Mouse (Mus musculus): Measurements from ENCODE around the gene Robo3. TPM values are rescaled to one million over a fixed set of nuclear protein-coding genes. Genes with fewer than 3 reads are reported as not detected.

Gene Robo3
- polyA plus RNA-seq, 1 experiment, result 1.9 TPM

DNA sequence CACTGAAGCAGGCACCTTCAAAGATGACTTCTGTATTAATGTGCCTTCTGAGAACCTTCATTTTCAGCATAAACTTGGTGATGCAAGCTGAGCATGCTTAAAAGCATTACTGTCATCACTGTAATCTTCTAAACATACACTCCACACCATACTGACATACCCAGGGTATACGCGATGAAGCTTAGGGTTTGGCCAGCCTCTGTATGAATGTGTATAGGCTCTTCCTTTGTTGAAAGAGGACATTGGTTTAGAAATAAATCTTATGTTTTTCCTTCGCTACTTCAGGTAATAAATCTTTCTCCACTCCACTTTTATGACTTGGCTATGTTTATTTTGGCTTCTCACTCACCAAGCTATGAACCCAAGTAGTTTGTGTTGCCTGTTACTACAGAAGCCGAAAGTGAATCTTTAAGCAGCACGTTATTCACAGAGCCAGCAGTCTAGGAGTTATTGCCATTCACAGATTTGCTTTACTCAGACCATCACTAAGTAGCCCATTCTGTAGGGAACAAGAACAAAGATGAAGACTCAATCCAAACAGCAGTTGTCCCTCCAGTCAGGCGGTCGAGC lies 61.7 kb downstream of the Robo3 start:
- Histone ChIP-seq H3K27ac (ENCODE audit: insufficient read depth, low read depth, low read length) (no peak overlapping the region), H3K36me3 (ENCODE audit: control insufficient read depth, insufficient read depth, low read length) (no peaks in the 10 kb centered on the region), H3K4me1 (ENCODE audit: control insufficient read depth, insufficient read depth, insufficient read length, low read length) (peaks cover 19% of the 10 kb centered on the region), H3K27me3 (ENCODE audit: control insufficient read depth, insufficient read depth, low read length) (no peaks in the 10 kb centered on the region), H3K4me3 (ENCODE audit: low read depth, low read length) (no peak overlapping the region)
- 33% methylated on average over 7 of the region's 7 CpGs for WGBS
- TF ChIP-seq POLR2A (IDR thresholded peaks at IDR 0.05; ENCODE audit: low read depth, low read length) (no peak), CTCF (IDR thresholded peaks at IDR 0.05; ENCODE audit: extremely low read depth, insufficient read length, insufficient replicate concordance, low read depth, low read length) (no peak)

DNA sequence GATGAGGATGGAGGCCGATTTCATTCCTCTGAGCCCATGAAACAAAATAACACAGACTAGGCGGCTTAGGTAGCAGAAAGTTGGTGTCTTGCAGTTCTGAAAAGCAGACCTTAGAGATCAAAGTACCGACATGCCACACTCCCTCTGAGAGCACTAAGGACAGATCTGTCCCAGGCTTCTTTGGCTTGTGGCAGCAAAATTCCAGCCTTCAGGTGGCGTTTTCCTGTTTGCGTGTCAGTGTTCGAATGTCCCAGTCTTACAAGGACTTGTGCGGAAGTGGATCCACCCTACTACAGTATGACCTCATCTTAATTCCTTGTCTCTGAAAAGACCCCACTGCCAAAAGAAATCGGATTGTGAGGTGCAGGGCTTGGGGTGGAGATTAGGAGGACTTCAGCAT lies 64.2 kb downstream of the Robo3 start:
- Histone ChIP-seq H3K4me3 (ENCODE audit: low read depth, low read length) (no peak overlapping the region), H3K27ac (ENCODE audit: insufficient read depth, low read depth, low read length) (peak overlapping the region; percentile 81), H3K27me3 (ENCODE audit: control insufficient read depth, insufficient read depth, low read length) (no peaks in the 10 kb centered on the region), H3K4me1 (ENCODE audit: control insufficient read depth, insufficient read depth, insufficient read length, low read length) (peaks cover 21% of the 10 kb centered on the region), H3K36me3 (ENCODE audit: control insufficient read depth, insufficient read depth, low read length) (no peaks in the 10 kb centered on the region)
- TF ChIP-seq POLR2A (IDR thresholded peaks at IDR 0.05; ENCODE audit: low read depth, low read length), result no peak
- TF ChIP-seq CTCF (IDR thresholded peaks at IDR 0.05; ENCODE audit: extremely low read depth, insufficient read length, insufficient replicate concordance, low read depth, low read length), result no peak
- WGBS, result 41% methylated on average over 8 of the region's 8 CpGs

DNA sequence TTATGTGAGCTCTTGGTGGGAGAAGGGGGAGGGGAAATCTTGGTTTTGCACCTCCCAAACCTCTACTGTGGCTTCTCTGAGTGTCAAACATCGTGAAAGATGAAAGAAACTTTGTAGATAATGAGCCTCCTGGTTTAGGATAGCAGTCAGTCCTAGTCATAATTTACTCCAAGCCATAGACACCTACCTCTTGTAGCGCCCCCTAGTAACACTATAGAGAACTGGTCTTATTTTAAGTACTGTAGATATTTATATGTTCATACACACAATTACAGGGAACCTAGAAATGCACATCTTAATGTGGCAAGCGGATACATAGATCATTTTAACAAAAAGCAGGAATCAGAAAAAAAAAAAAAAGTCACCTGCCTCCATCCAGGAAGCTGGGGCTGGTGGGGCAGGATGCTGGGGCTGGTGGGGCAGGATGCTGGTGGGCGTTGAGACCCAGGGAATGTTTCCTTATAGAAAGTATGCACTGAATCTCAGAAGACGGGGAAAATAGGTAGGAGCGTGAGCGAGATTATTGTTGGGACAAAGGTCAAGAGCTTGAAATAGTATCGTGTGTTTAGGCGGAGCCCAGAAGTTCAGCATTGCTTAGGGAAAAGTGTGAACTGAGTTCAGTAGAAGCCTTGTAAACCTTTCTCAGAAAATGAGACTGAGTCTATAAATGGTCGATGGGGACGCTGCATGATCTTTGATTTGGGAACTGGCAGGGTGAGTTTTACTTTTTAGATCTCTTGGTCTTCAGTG lies 64.8 kb downstream of the Robo3 start:
- no peaks in the 10 kb centered on the region for H3K36me3 ChIP-seq (ENCODE audit: control insufficient read depth, insufficient read depth, low read length)
- 38% methylated on average over 11 of the region's 11 CpGs for WGBS
- H3K4me3 ChIP-seq (ENCODE audit: low read depth, low read length), result no peak overlapping the region
- peaks cover 21% of the 10 kb centered on the region for H3K4me1 ChIP-seq (ENCODE audit: control insufficient read depth, insufficient read depth, insufficient read length, low read length)
- TF ChIP-seq POLR2A (IDR thresholded peaks at IDR 0.05; ENCODE audit: low read depth, low read length) (no peak), CTCF (IDR thresholded peaks at IDR 0.05; ENCODE audit: extremely low read depth, insufficient read length, insufficient replicate concordance, low read depth, low read length) (no peak)
- H3K27ac ChIP-seq (ENCODE audit: insufficient read depth, low read depth, low read length), result peak overlapping the region; percentile 81
- H3K27me3 ChIP-seq (ENCODE audit: control insufficient read depth, insufficient read depth, low read length), result no peaks in the 10 kb centered on the region

DNA sequence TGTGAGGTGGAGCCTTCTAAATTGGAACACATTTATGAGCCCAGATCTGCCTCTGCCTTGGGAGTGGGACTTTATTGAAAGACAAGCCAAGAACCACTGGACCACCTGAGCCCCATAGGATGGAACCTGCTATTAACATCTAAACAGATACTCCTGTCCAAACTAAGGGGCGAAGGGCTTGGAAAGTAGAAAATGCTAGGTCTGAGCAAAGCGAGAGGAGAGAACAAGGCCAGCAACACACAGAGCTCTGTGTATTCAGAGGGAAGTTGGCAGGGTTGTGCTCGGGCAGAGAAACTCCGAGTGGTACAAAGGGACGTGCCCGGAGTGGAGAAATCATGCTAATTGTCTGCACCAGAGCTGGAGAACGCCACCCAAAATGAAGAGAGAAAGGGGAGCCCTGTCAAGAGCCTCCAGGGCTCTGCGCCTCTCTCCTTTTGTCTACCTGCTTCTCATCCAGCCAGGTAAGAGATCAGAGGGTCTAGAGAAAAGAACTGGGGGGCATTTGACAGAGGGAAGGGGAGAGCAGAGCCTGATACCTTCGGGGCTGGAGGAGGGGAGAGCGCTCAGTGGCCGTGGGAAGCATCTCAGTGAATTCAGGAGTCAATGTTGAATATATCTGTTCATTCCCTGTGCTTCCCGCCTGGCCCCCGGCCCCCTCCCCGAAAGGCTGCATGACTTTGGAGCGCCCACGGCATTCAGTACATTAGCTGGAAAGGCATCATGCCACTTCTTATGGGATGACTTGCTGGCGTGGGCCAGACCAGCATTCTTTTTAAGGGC lies 65.6 kb downstream of the Robo3 start, which contains the start of gene Hepacam:
TSS of gene Hepacam (plus strand) at position 51 of the 780 bp plus-strand sequence.
- Histone ChIP-seq H3K27me3 (ENCODE audit: control insufficient read depth, insufficient read depth, low read length) (no peaks in the 10 kb centered on the region), H3K36me3 (ENCODE audit: control insufficient read depth, insufficient read depth, low read length) (no peaks in the 10 kb centered on the region), H3K4me3 (ENCODE audit: low read depth, low read length) (no peak within 1 kb of the TSS), H3K4me1 (ENCODE audit: control insufficient read depth, insufficient read depth, insufficient read length, low read length) (peaks cover 21% of the 10 kb centered on the region), H3K27ac (ENCODE audit: insufficient read depth, low read depth, low read length) (peak within 1 kb of the TSS; percentile 43)
- TF ChIP-seq CTCF (IDR thresholded peaks at IDR 0.05; ENCODE audit: extremely low read depth, insufficient read length, insufficient replicate concordance, low read depth, low read length) (no peak), POLR2A (IDR thresholded peaks at IDR 0.05; ENCODE audit: low read depth, low read length) (no peak)
- 90% methylated on average over 17 of the region's 17 CpGs for WGBS

DNA sequence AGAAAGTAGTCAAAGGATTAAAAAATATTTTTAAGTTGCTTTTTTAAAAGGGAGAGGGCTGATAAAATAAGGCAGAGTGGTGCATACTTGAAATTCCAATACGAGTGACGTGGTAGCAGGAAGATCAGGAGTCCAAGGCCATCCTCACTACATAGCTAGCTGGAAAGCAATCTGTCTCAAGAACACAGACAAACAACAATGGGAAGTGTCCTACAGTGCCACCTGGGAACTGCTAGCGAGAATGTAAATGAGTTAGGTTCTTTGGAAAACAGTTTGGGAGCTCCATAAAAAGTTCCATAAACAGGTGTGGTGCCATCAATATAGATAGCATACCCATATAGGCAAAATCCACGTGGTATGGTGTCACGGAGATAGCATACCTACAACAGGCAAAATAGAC lies 67.3 kb downstream of the Robo3 start:
- Histone ChIP-seq H3K27ac (ENCODE audit: insufficient read depth, low read depth, low read length) (no peak overlapping the region), H3K4me1 (ENCODE audit: control insufficient read depth, insufficient read depth, insufficient read length, low read length) (peaks cover 20% of the 10 kb centered on the region), H3K27me3 (ENCODE audit: control insufficient read depth, insufficient read depth, low read length) (no peaks in the 10 kb centered on the region), H3K36me3 (ENCODE audit: control insufficient read depth, insufficient read depth, low read length) (no peaks in the 10 kb centered on the region), H3K4me3 (ENCODE audit: low read depth, low read length) (no peak overlapping the region)
- 18% methylated on average over 5 of the region's 5 CpGs for WGBS
- TF ChIP-seq POLR2A (IDR thresholded peaks at IDR 0.05; ENCODE audit: low read depth, low read length) (no peak), CTCF (IDR thresholded peaks at IDR 0.05; ENCODE audit: extremely low read depth, insufficient read length, insufficient replicate concordance, low read depth, low read length) (no peak)

Other genes starting within 250 kb of the Robo3 start
- gene Tmem218, start 225.0 kb downstream of the Robo3 start, polyA plus RNA-seq (2012; rRNA removed), result 0.52 and 0.66 TPM in 2 replicates
- 1.2 and 42.3 TPM in 2 replicates for gene Slc37a2, start 177.5 kb downstream of the Robo3 start, polyA plus RNA-seq (2012; rRNA removed)
- 0.37 and 0.66 TPM in 2 replicates for gene Ccdc15, start 84.8 kb downstream of the Robo3 start, polyA plus RNA-seq (2012; rRNA removed)
- gene Hepacam, start 65.9 kb downstream of the Robo3 start, polyA plus RNA-seq (2012; rRNA removed), result 0.11 and 0.32 TPM in 2 replicates
- gene Robo4, start 31.3 kb downstream of the Robo3 start, polyA plus RNA-seq (2012; rRNA removed), result 5.1 and 12.0 TPM in 2 replicates
- gene Msantd2, start 56.1 kb upstream of the Robo3 start, polyA plus RNA-seq (2012; rRNA removed), result 11.8 and 16.2 TPM in 2 replicates
- 10.1 and 13.6 TPM in 2 replicates for gene Esam, start 94.8 kb upstream of the Robo3 start, polyA plus RNA-seq (2012; rRNA removed)
- 2.7 and 56.1 TPM in 2 replicates for gene Vsig2, start 106.0 kb upstream of the Robo3 start, polyA plus RNA-seq (2012; rRNA removed)
- gene Nrgn, start 119.7 kb upstream of the Robo3 start, polyA plus RNA-seq (2012; rRNA removed), result 3.1 and 7.8 TPM in 2 replicates
- 2.7 and 8.0 TPM in 2 replicates for gene Siae, start 122.5 kb upstream of the Robo3 start, polyA plus RNA-seq (2012; rRNA removed)
- gene Spa17, start 180.5 kb upstream of the Robo3 start, polyA plus RNA-seq (2012; rRNA removed), result 0.39 and 0.42 TPM in 2 replicates
- 22.4 and 45.1 TPM in 2 replicates for gene Tbrg1, start 224.1 kb upstream of the Robo3 start, polyA plus RNA-seq (2012; rRNA removed)
- not detected in 2 replicates for gene Panx3, start 236.0 kb upstream of the Robo3 start, polyA plus RNA-seq (2012; rRNA removed)